In genomic region chr9:65179817-65180624, GRCm38 (mm10) we compare ENCODE assay signal across 10 mouse cellular contexts. TPM values are rescaled to one million over a fixed set of nuclear protein-coding genes. Genes with fewer than 3 reads are reported as not detected.
A peak's percentile ranks its signal among the peaks of the same experiment; 100 is the strongest.
DNase-seq lines count a peak whose midpoint lies in the region; ATAC-seq lines count a peak whose summit lies in the region.
"Had no signal": no experiment of that assay in that cellular context is flagged by ENCODE, and none has a peak within 500 bp of the region (broad histone marks: within the 10 kb centered on the region; RNA-seq: fewer than 3 reads in every experiment).

No protein-coding gene starts in this region.

- peak overlapping the region; percentile 33; the same call in 1 of the 2 replicates for H3K4me2 ChIP-seq in heart, embryonic 15.5 days
- H3K4me2 ChIP-seq in hindbrain, embryonic 16.5 days (ENCODE audit: low read length), result peak overlapping the region; percentile 9
- peak overlapping the region; percentile 34; the same call in 1 of the 2 replicates for H3K4me2 ChIP-seq in midbrain, embryonic 16.5 days (ENCODE audit: low read length)

- H3K36me3 ChIP-seq in heart, embryonic 15.5 days, result no peaks in the 10 kb centered on the region
- peaks cover 14% of the 10 kb centered on the region for H3K36me3 ChIP-seq in hindbrain, embryonic 16.5 days (ENCODE audit: control insufficient read depth, insufficient read depth, low read length)
- peaks cover 15% of the 10 kb centered on the region for H3K36me3 ChIP-seq in midbrain, embryonic 16.5 days (ENCODE audit: control insufficient read depth, insufficient read depth, low read length)

- intact Hi-C loops in heart, postnatal 10 days (cut with DNase I), result no loop called here

- WGBS in heart, embryonic 15.5 days, result 23% methylated on average over 17 of the region's 17 CpGs
- WGBS in hindbrain, embryonic 16.5 days, result 29% methylated on average over 17 of the region's 17 CpGs
- 22% methylated on average over 17 of the region's 17 CpGs for WGBS in midbrain, embryonic 16.5 days

- H3K9me3 ChIP-seq in heart, embryonic 15.5 days (replicated peaks), result no peaks in the 10 kb centered on the region
- H3K9me3 ChIP-seq in hindbrain, embryonic 16.5 days (ENCODE audit: control insufficient read depth, low read length), result no peaks in the 10 kb centered on the region
- H3K9me3 ChIP-seq in midbrain, embryonic 16.5 days (replicated peaks; ENCODE audit: control insufficient read depth, low read length, poor library complexity, severe bottlenecking), result no peaks in the 10 kb centered on the region

- H3K4me1 ChIP-seq in heart, embryonic 15.5 days (replicated peaks), result peaks cover 23% of the 10 kb centered on the region
- peaks cover 50% of the 10 kb centered on the region for H3K4me1 ChIP-seq in hindbrain, embryonic 16.5 days (ENCODE audit: control insufficient read depth, insufficient read depth, low read depth, low read length)
- peaks cover 44% of the 10 kb centered on the region for H3K4me1 ChIP-seq in midbrain, embryonic 16.5 days (ENCODE audit: control insufficient read depth, insufficient read depth, low read length)

- H3K27me3 ChIP-seq in heart, embryonic 15.5 days, result peaks cover 16% of the 10 kb centered on the region
- no peaks in the 10 kb centered on the region for H3K27me3 ChIP-seq in hindbrain, embryonic 16.5 days (replicated peaks; ENCODE audit: control insufficient read depth, insufficient read depth, low read length)
- no peaks in the 10 kb centered on the region for H3K27me3 ChIP-seq in midbrain, embryonic 16.5 days (ENCODE audit: control insufficient read depth, insufficient read depth, low read depth, low read length)

- H3K4me3 ChIP-seq in heart, embryonic 15.5 days, result no peak overlapping the region
- H3K4me3 ChIP-seq in hindbrain, embryonic 16.5 days (ENCODE audit: low read length), result no peak overlapping the region
- no peak overlapping the region for H3K4me3 ChIP-seq in midbrain, embryonic 16.5 days (ENCODE audit: low read depth, low read length)

- no peak overlapping the region for H3K27ac ChIP-seq in heart, embryonic 15.5 days
- peak overlapping the region; percentile 8; the same call in 1 of the 2 replicates for H3K27ac ChIP-seq in hindbrain, embryonic 16.5 days (ENCODE audit: low read depth, low read length)
- H3K27ac ChIP-seq in midbrain, embryonic 16.5 days (ENCODE audit: low read length), result peak overlapping the region; percentile 79; the same call in 1 of the 2 replicates

- no peak for DNase-seq in heart, postnatal 10 days
- no peak for DNase-seq in adrenal gland, postnatal 25 days
- DNase-seq in right cerebral cortex, postnatal 25 days, result no peak
- DNase-seq in adipocyte (ENCODE audit: low spot score), result no peak
- DNase-seq: left cerebral cortex, postnatal 4 days had no signal

- H3K9ac ChIP-seq in heart, embryonic 15.5 days, result no peak overlapping the region
- no peak overlapping the region; the same call in 1 of the 2 replicates for H3K9ac ChIP-seq in hindbrain, embryonic 16.5 days (ENCODE audit: low read depth, low read length)
- peak overlapping the region; percentile 52 for H3K9ac ChIP-seq in midbrain, embryonic 16.5 days (ENCODE audit: low read depth, low read length)

- no peak for ATAC-seq in heart, embryonic 15.5 days (replicated peaks; ENCODE audit: insufficient number of reproducible peaks, insufficient read depth, low FRiP score, low read depth)
- peak; percentile 57 for ATAC-seq in common myeloid progenitor, adult 5-6 weeks (replicated peaks; ENCODE audit: low read depth, poor library complexity, severe bottlenecking)
- no peak for ATAC-seq in hindbrain, embryonic 16.5 days
- no peak for ATAC-seq in midbrain, embryonic 16.5 days
- ATAC-seq: CD4-positive, CD25-positive, alpha-beta regulatory T cell, adult 4 months had no signal

RNA-seq across cellular contexts. Expression of gene Parp16, which starts 15.1 kb away (rescaled TPM):
- polyA plus RNA-seq in heart, embryonic 15.5 days (2015; fragmentation: Nextera tagmentation; extraction: Ambion mirVana), result 5.3 and 5.8 TPM in 2 replicates
- 1 to 10 TPM; 5.1 to 5.9 TPM for total RNA-seq in heart, postnatal 10 days (2021)
- 2.0 and 3.1 TPM in 2 replicates for total RNA-seq in common myeloid progenitor, adult 5-6 weeks (2017)
- polyA plus RNA-seq in hindbrain, embryonic 16.5 days (2015; fragmentation: Nextera tagmentation; extraction: Ambion mirVana), result 7.7 and 8.3 TPM in 2 replicates
- 8.5 and 9.0 TPM in 2 replicates for polyA plus RNA-seq in midbrain, embryonic 16.5 days (2015; fragmentation: Nextera tagmentation; extraction: Ambion mirVana)
- total RNA-seq in adrenal gland, postnatal 25 days (2021), result 26.8 and 26.9 TPM in 2 replicates

RNA-seq across cellular contexts. Expression of gene Igdcc3, which starts 39.0 kb away (rescaled TPM):
- polyA plus RNA-seq in heart, embryonic 15.5 days (2015; fragmentation: Nextera tagmentation; extraction: Ambion mirVana), result 0.19 and 0.71 TPM in 2 replicates
- total RNA-seq in heart, postnatal 10 days (2021), result under 1 TPM; 0.22 to 0.40 TPM
- not detected in 2 replicates for total RNA-seq in common myeloid progenitor, adult 5-6 weeks (2017)
- polyA plus RNA-seq in hindbrain, embryonic 16.5 days (2015; fragmentation: Nextera tagmentation; extraction: Ambion mirVana), result 4.4 and 9.0 TPM in 2 replicates
- 8.7 and 9.1 TPM in 2 replicates for polyA plus RNA-seq in midbrain, embryonic 16.5 days (2015; fragmentation: Nextera tagmentation; extraction: Ambion mirVana)
- 1.2 and 1.3 TPM in 2 replicates for total RNA-seq in adrenal gland, postnatal 25 days (2021)
- polyA plus RNA-seq: CD4-positive, CD25-positive, alpha-beta regulatory T cell, adult 4 months had no signal
